Mouse (Mus musculus) testis, adult 2 months (tissue): ENCODE results near the gene Fastk.

Experiments
- CTCF ChIP-seq: fragments of 200-500 bp; IDR thresholded peaks from 2 replicates; pipeline ENCODE4 v1.5.1; 2012; ENCODE audit warnings: low read depth, mild to moderate bottlenecking, inconsistent platforms, low read length, moderate library complexity; ENCODE audit not compliant: control insufficient read depth, insufficient read depth, insufficient replicate concordance
- POLR2A ChIP-seq: fragments of 200-500 bp; IDR thresholded peaks from 2 replicates; pipeline ENCODE4 v1.6.1; 2012; ENCODE audit warnings: low read depth, mild to moderate bottlenecking, inconsistent platforms, low read length, moderate library complexity; ENCODE audit not compliant: control insufficient read depth

DNA sequence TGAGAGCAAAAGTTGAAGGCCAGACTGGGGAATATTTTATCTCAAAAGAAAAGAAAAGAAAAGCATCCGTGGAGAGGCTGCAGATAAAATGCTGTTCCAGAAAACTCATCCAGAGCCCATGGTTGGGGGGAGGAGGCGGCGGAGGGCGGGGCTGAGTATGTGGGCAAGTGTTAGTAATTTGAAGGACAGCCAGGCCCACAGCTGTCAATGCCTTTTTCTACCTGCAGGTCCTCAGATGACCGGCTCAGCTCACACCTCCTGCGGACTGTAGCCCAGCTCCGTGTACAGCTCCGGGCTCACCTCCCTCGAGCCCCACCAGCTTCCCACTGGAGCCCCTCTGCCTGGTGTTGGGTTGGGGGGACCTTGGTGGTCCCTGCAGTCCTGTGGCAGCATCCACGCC lies 45.4 kb downstream of the Fastk start:
- TF ChIP-seq POLR2A (no peak), CTCF (no peak)
